Mouse (Mus musculus) MN1 (cell line): ENCODE data around the gene Agap2.

Experiments
- DNase-seq: peaks from one replicate; pipeline ENCODE4 v3.0.0-alpha.2; 2016; ENCODE audit warnings: low spot score

The Agap2 gene

GRCm38 (mm10) chr10:127075080-127075479 is at the start of gene Agap2:
TSS of gene Agap2 (plus strand) at chr10:127075284.
- DNase-seq: no peak

- peak; percentile 99 for DNase-seq
These were observed 44.5 kb upstream of the Agap2 start, which contains the start of gene Tsfm for GRCm38 (mm10) chr10:127030336-127031296. TSS of gene Tsfm (minus strand) at chr10:127030840.

- DNase-seq: no peak
These were observed 41.8 kb upstream of the Agap2 start for GRCm38 (mm10) chr10:127033301-127033741.

GRCm38 (mm10) chr10:127036273-127036672 is 38.8 kb upstream of the Agap2 start:
- DNase-seq: no peak

- DNase-seq: no peak
These were observed 37.4 kb upstream of the Agap2 start for GRCm38 (mm10) chr10:127037641-127038040.

- DNase-seq: peak; percentile 69
These were observed 34.4 kb upstream of the Agap2 start for GRCm38 (mm10) chr10:127040569-127041214.

- peak; percentile 78 for DNase-seq
These were observed 33.8 kb upstream of the Agap2 start, which contains the start of the genes Mettl1 and Eef1akmt3 for GRCm38 (mm10) chr10:127041274-127041766. TSS of gene Mettl1 (plus strand) at chr10:127041414. TSS of gene Eef1akmt3 (minus strand) at chr10:127041513.

- peak; percentile 98 for DNase-seq
These were observed 33.2 kb upstream of the Agap2 start for GRCm38 (mm10) chr10:127041774-127042338.

GRCm38 (mm10) chr10:127042468-127043115 is 32.5 kb upstream of the Agap2 start:
- peak; percentile 47 for DNase-seq

GRCm38 (mm10) chr10:127043187-127043586 is 31.9 kb upstream of the Agap2 start:
- DNase-seq: no peak

GRCm38 (mm10) chr10:127047954-127048353 is 27.1 kb upstream of the Agap2 start, which contains the start of gene Cyp27b1:
TSS of gene Cyp27b1 (plus strand) at chr10:127048250.
- DNase-seq: no peak

GRCm38 (mm10) chr10:127048608-127049394 is 26.3 kb upstream of the Agap2 start:
- no peak for DNase-seq

GRCm38 (mm10) chr10:127049395-127050118 is 25.5 kb upstream of the Agap2 start:
- no peak for DNase-seq

- DNase-seq: no peak
These were observed 25.0 kb upstream of the Agap2 start for GRCm38 (mm10) chr10:127050119-127050474.

GRCm38 (mm10) chr10:127054646-127055045 is 20.4 kb upstream of the Agap2 start:
- DNase-seq: no peak

- no peak for DNase-seq
These were observed 19.7 kb upstream of the Agap2 start for GRCm38 (mm10) chr10:127055406-127055805.

- DNase-seq: no peak
These were observed 18.6 kb upstream of the Agap2 start for GRCm38 (mm10) chr10:127056490-127056889.

- DNase-seq: peak; percentile 94
These were observed 16.9 kb upstream of the Agap2 start for GRCm38 (mm10) chr10:127058161-127058560.

- DNase-seq: peak; percentile 34
These were observed 16.4 kb upstream of the Agap2 start for GRCm38 (mm10) chr10:127058708-127059107.
